Mouse (Mus musculus) MEL (cell line): ENCODE measurements around the gene Cd164. TPM values are rescaled to one million over a fixed set of nuclear protein-coding genes. Genes with fewer than 3 reads are reported as not detected.

Experiments
- DNase-seq: peaks from one replicate; pipeline ENCODE4 v3.0.0; 2011; ENCODE audit warnings: low read depth, low spot score
- H3K27ac ChIP-seq: 2 replicates; pipeline ENCODE4 v1.5.1; 2012; ENCODE audit warnings: low read depth, mild to moderate bottlenecking, control low read depth, low read length, moderate library complexity; ENCODE audit not compliant: control insufficient read depth
- H3K27me3 ChIP-seq, 2 experiments: fragments of 150-350 bp in 1 of 2; sonication (generic) in 1 of 2; 2 replicates each; pipeline ENCODE4 v1.6.1; 2012; ENCODE audit warnings: low read length in 2 of 2, mild to moderate bottlenecking in 2 of 2, improper control_type of control experiment in 1 of 2, moderate library complexity in 1 of 2; ENCODE audit not compliant: insufficient read depth in 2 of 2, control insufficient read depth in 1 of 2
- H3K36me3 ChIP-seq, 2 experiments: 2 replicates each; pipeline ENCODE4 v1.6.1; 2012 to 2014; ENCODE audit warnings: low read length in 2 of 2, improper control_type of control experiment in 1 of 2, inconsistent platforms in 1 of 2, mild to moderate bottlenecking in 1 of 2; ENCODE audit not compliant: insufficient read depth in 2 of 2, control insufficient read depth in 1 of 2
- H3K4me1 ChIP-seq, 2 experiments: fragments of 150-350 bp in 1 of 2; sonication (generic) in 1 of 2; 2 replicates each; pipeline ENCODE4 v1.6.1; 2012; ENCODE audit warnings: low read length in 2 of 2, improper control_type of control experiment in 1 of 2, mild to moderate bottlenecking in 1 of 2; ENCODE audit not compliant: insufficient read depth in 2 of 2, control insufficient read depth in 1 of 2
- H3K4me3 ChIP-seq, 2 experiments: fragments of 150-350 bp in 1 of 2; sonication (generic) in 1 of 2; 2 replicates each; pipeline ENCODE4 v1.5.1; 2012; ENCODE audit warnings: low read depth in 2 of 2, low read length in 2 of 2, mild to moderate bottlenecking in 2 of 2, moderate library complexity in 2 of 2, control low read depth in 1 of 2, improper control_type of control experiment in 1 of 2; ENCODE audit not compliant: control insufficient read depth in 1 of 2, insufficient read depth in 1 of 2
- H3K79me2 ChIP-seq: 2 replicates; pipeline ENCODE4 v1.6.1; 2012; ENCODE audit warnings: mild to moderate bottlenecking, low read length, moderate library complexity; ENCODE audit not compliant: control insufficient read depth, poor library complexity, insufficient read depth
- H3K9ac ChIP-seq: 2 replicates; pipeline ENCODE4 v1.6.1; 2012; ENCODE audit warnings: low read depth, mild to moderate bottlenecking, control low read depth, low read length, moderate library complexity; ENCODE audit not compliant: control insufficient read depth, poor library complexity, severe bottlenecking
- H3K9me3 ChIP-seq: fragments of 150-350 bp; sonication (generic); replicated peaks from 2 replicates; pipeline ENCODE4 v1.6.1; 2012; ENCODE audit warnings: mild to moderate bottlenecking, low read length, improper control_type of control experiment, moderate library complexity; ENCODE audit not compliant: insufficient read depth
- CTCF ChIP-seq, 3 experiments: IDR thresholded peaks in 2 of 3; conservative IDR thresholded peaks in 1 of 3; 2 replicates each; pipeline ENCODE4 v1.5.1; 2011 to 2012; ENCODE audit warnings: low read length in 3 of 3, low read depth in 2 of 3, mild to moderate bottlenecking in 2 of 3, improper control_type of control experiment in 1 of 3, inconsistent platforms in 1 of 3, mixed read lengths in 1 of 3, moderate library complexity in 1 of 3; ENCODE audit not compliant: control insufficient read depth in 1 of 3, insufficient read depth in 1 of 3, poor library complexity in 1 of 3, severe bottlenecking in 1 of 3
- ELF1 ChIP-seq: IDR thresholded peaks from 2 replicates; pipeline ENCODE4 v1.6.1; 2014; ENCODE audit warnings: low read depth, mild to moderate bottlenecking, inconsistent platforms, low read length, improper control_type of control experiment, moderate library complexity
- ETS1 ChIP-seq: IDR thresholded peaks from 2 replicates; pipeline ENCODE4 v1.6.1; 2012; ENCODE audit warnings: low read depth, mild to moderate bottlenecking, inconsistent platforms, low read length, improper control_type of control experiment, moderate library complexity
- GATA1 ChIP-seq: IDR thresholded peaks from 2 replicates; pipeline ENCODE4 v1.6.1; 2011; ENCODE audit warnings: low read depth, low read length, improper control_type of control experiment
- JUND ChIP-seq: IDR thresholded peaks from 2 replicates; pipeline ENCODE4 v1.6.1; 2011; ENCODE audit warnings: low read depth, mild to moderate bottlenecking, improper control_type of control experiment, low read length
- KAT2A ChIP-seq: conservative IDR thresholded peaks from 2 replicates; pipeline ENCODE4 v1.6.1; 2012; ENCODE audit warnings: low read depth, low read length, improper control_type of control experiment, inconsistent platforms
- MAX ChIP-seq: IDR thresholded peaks from 2 replicates; pipeline ENCODE4 v1.6.1; 2011; ENCODE audit warnings: low read length, improper control_type of control experiment
- MAZ ChIP-seq: IDR thresholded peaks from 2 replicates; pipeline ENCODE4 v1.6.1; 2012; ENCODE audit warnings: low read depth, mild to moderate bottlenecking, inconsistent platforms, low read length, improper control_type of control experiment
- MYB ChIP-seq: IDR thresholded peaks from 2 replicates; pipeline ENCODE4 v1.6.1; 2011; ENCODE audit warnings: mild to moderate bottlenecking, low read depth, low read length, improper control_type of control experiment
- MYC ChIP-seq: IDR thresholded peaks from 2 replicates; pipeline ENCODE4 v1.6.1; 2011; ENCODE audit warnings: low read depth, mild to moderate bottlenecking, low read length, improper control_type of control experiment, moderate library complexity
- NELFE ChIP-seq: IDR thresholded peaks from 2 replicates; pipeline ENCODE4 v1.6.1; 2011; ENCODE audit warnings: low read depth, low read length, improper control_type of control experiment
- RAD21 ChIP-seq: IDR thresholded peaks from 2 replicates; pipeline ENCODE4 v1.6.1; 2011; ENCODE audit warnings: mild to moderate bottlenecking, low read depth, low read length, improper control_type of control experiment
- SIN3A ChIP-seq: IDR thresholded peaks from 2 replicates; pipeline ENCODE4 v1.6.1; 2012; ENCODE audit warnings: low read length, improper control_type of control experiment, inconsistent platforms
- SMC3 ChIP-seq: IDR thresholded peaks from 2 replicates; pipeline ENCODE4 v1.6.1; 2011; ENCODE audit warnings: low read depth, low read length, improper control_type of control experiment
- TCF12 ChIP-seq: IDR thresholded peaks from 2 replicates; pipeline ENCODE4 v1.6.1; 2014; ENCODE audit warnings: low read depth, mild to moderate bottlenecking, inconsistent platforms, low read length, improper control_type of control experiment, moderate library complexity
- UBTF ChIP-seq: IDR thresholded peaks from 2 replicates; pipeline ENCODE4 v1.6.1; 2012; ENCODE audit warnings: low read depth, mild to moderate bottlenecking, inconsistent platforms, low read length, improper control_type of control experiment, moderate library complexity, borderline replicate concordance; ENCODE audit not compliant: insufficient read depth
- USF2 ChIP-seq, 2 experiments: IDR thresholded peaks; 2 replicates each; pipeline ENCODE4 v1.6.1; 2011 to 2012; ENCODE audit warnings: improper control_type of control experiment in 2 of 2, low read length in 2 of 2, borderline replicate concordance in 1 of 2, inconsistent platforms in 1 of 2, low read depth in 1 of 2, mild to moderate bottlenecking in 1 of 2; ENCODE audit not compliant: insufficient read depth in 1 of 2
- ZC3H11A ChIP-seq: IDR thresholded peaks from 2 replicates; pipeline ENCODE4 v1.6.1; 2012; ENCODE audit warnings: low read depth, mild to moderate bottlenecking, inconsistent platforms, low read length, improper control_type of control experiment
- ZKSCAN1 ChIP-seq: IDR thresholded peaks from 2 replicates; pipeline ENCODE4 v1.6.1; 2012; ENCODE audit warnings: low read depth, mild to moderate bottlenecking, inconsistent platforms, low read length, improper control_type of control experiment, moderate library complexity
- ZMIZ1 ChIP-seq: IDR thresholded peaks from 2 replicates; pipeline ENCODE4 v1.6.1; 2012; ENCODE audit warnings: low read depth, mild to moderate bottlenecking, inconsistent platforms, low read length, improper control_type of control experiment, moderate library complexity
- ZNF384 ChIP-seq: IDR thresholded peaks from 2 replicates; pipeline ENCODE4 v1.6.1; 2012; ENCODE audit warnings: low read depth, mild to moderate bottlenecking, inconsistent platforms, low read length, improper control_type of control experiment
- polyA plus RNA-seq, 2 experiments: library from polyadenylated mRNA; stranded (reverse) in 1 of 2; unstranded in 1 of 2; fragments of >175 nt in 1 of 2; fragments of >200 nt in 1 of 2; gene quantifications; 2 replicates each; pipeline versions ENCODE4 v1.2.1 to v1.2.4; 2012; ENCODE audit warnings: low replicate concordance in 2 of 2, low read depth in 1 of 2; ENCODE audit not compliant: insufficient read length in 2 of 2, insufficient read depth in 1 of 2, missing spikeins in 1 of 2
- total RNA-seq: library from RNA; depleted of rRNA; stranded (reverse); fragments of 300-350 nt; gene quantifications from 2 replicates; pipeline ENCODE4 v1.2.3, GENCODE M21; 2012

The Cd164 gene
- total and polyA plus RNA-seq, 3 experiments = 21.4 to 59.4 TPM; not detected in 1

DNA sequence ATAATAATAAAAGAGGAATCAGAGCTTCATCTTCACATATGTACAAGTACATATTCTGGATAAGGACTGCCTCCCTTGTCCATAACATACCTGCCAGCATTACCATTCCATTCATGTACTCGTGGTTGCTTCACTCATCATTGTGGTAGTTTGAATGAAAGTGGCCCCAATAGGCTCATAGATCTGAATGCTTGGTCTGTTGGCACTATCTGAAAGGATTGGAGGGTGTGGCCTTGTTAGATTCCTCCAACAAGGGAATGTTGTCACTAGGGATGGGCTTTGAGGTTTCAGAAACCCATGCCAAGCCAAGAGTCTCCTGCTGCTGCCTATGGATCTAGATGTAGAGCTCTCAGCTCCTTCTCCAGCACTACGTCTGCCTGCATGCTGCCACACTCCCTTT, 16.8 kb downstream of the Cd164 start:
- no peak for DNase-seq
- Histone ChIP-seq H3K36me3 (no peaks in the 10 kb centered on the region; a peak in 1 of 4 replicates), H3K27ac (no peak overlapping the region), H3K4me3 (no peak overlapping the region), H3K9me3 (no peaks in the 10 kb centered on the region), H3K27me3 (no peaks in the 10 kb centered on the region), H3K9ac (no peak overlapping the region), H3K4me1 (no peaks in the 10 kb centered on the region), H3K79me2 (no peaks in the 10 kb centered on the region)
- TF ChIP-seq GATA1 = no peak
- no peak for TF ChIP-seq MAZ

DNA sequence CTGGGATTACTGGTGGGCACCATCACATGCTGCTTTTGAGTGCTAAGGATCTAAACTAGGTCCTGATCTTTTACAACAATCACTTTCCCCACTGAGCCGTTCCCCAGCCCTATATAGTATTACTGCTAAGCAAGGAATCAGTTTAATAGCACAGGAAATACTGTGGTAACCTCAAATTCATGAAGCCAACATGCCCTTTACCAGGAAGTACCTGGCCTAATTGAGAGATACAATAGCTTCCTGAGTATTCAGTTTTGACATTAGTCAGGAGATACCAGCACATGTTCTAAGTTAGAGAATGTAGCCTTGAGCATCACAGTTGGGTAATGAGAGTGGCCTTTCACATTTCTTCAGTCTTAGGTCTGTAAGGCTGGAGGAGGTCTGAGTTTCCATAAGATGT, 17.5 kb downstream of the Cd164 start:
- no peak for DNase-seq
- H3K9ac ChIP-seq = no peak overlapping the region
- H3K4me3 ChIP-seq = no peak overlapping the region
- no peaks in the 10 kb centered on the region for H3K9me3 ChIP-seq
- TF ChIP-seq ELF1 (no peak), MYC (no peak), SIN3A (no peak), ZC3H11A (no peak), MYB (no peak), RAD21 (no peak), ZKSCAN1 (no peak), JUND (no peak), USF2 (IDR thresholded peaks at IDR 0.05; ENCODE audit: borderline replicate concordance in 1 of 2, insufficient read depth in 1 of 2, low read depth in 1 of 2, low read length in 2 of 2) (no peak), UBTF (no peak), KAT2A (no peak), MAX (no peak)
- H3K79me2 ChIP-seq = no peaks in the 10 kb centered on the region
- H3K36me3 ChIP-seq = no peaks in the 10 kb centered on the region; a peak in 1 of 4 replicates
- no peak overlapping the region for H3K27ac ChIP-seq
- no peaks in the 10 kb centered on the region for H3K27me3 ChIP-seq
- H3K4me1 ChIP-seq = no peaks in the 10 kb centered on the region

DNA sequence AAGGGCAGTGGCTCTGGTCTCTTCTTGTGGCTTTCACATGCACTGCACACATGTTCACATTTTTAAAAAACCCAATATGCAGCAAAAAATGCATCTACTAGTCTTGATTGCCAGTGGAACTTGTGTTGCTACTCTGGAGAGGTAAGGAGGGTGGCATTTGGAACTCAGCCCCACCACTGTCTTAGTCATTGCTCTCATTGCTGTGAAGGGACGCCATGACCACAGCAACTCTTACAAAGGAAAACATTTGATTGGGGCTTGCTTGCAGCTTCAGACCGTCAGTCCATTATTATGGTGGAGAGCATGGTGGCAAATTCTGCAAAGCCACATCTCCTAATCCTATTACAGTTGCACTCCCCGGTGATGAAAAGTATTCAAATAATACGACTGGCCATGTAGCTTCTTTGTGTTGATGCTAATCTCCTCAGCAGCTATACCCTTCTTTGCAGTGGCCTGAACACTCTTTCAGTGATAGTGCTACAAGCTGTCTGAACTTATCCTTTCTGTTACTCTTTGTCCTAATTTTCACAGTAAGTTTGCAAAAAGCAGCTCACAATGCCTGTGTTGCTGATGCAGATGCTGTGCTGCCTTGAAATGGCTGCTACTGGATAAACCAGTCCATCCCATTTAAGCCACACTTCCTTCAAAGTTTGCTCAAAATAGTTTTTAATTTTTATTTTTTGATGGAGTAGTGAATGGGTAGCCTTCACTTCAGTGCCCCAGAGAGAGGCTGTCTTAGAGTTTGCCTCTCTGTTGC, 18.2 kb downstream of the Cd164 start:
- TF ChIP-seq ETS1 (no peak), TCF12 (no peak), SMC3 (no peak), ZNF384 (no peak), NELFE (no peak), UBTF (no peak), ZMIZ1 (no peak), CTCF (IDR thresholded peaks at IDR 0.05 in 2 of 3, conservative IDR thresholded peaks at IDR 0.05 in 1 of 3; ENCODE audit: control insufficient read depth in 1 of 3, insufficient read depth in 1 of 3, low read depth in 2 of 3, low read length in 3 of 3, poor library complexity in 1 of 3, severe bottlenecking in 1 of 3) (no peak)
- TF ChIP-seq, all 39 proteins: peak for 0
- Histone ChIP-seq H3K36me3 (no peaks in the 10 kb centered on the region; a peak in 1 of 4 replicates), H3K9me3 (no peaks in the 10 kb centered on the region), H3K27me3 (no peaks in the 10 kb centered on the region), H3K4me1 (no peaks in the 10 kb centered on the region), H3K9ac (no peak overlapping the region), H3K79me2 (no peaks in the 10 kb centered on the region), H3K27ac (no peak overlapping the region), H3K4me3 (no peak overlapping the region)
- DNase-seq = no peak
